Mouse (Mus musculus): ENCODE data around the gene Pdlim5. TPM values are rescaled to one million over a fixed set of nuclear protein-coding genes. Genes with fewer than 3 reads are reported as not detected.

The Pdlim5 gene
- total RNA-seq, 2 experiments from 2014 or later: 11.5 to 20.2 TPM

- no peak for ATAC-seq (replicated peaks; ENCODE audit: poor library complexity)
Measured at GRCm38 (mm10) chr3:142340701-142341100, 54.8 kb downstream of the Pdlim5 start.

GRCm38 (mm10) chr3:142339440-142340251, 55.9 kb downstream of the Pdlim5 start:
- ATAC-seq (replicated peaks; ENCODE audit: poor library complexity): no peak

GRCm38 (mm10) chr3:142338058-142338457, 57.4 kb downstream of the Pdlim5 start:
- ATAC-seq (replicated peaks; ENCODE audit: poor library complexity): no peak

GRCm38 (mm10) chr3:142334496-142334895, 61.0 kb downstream of the Pdlim5 start:
- no peak for ATAC-seq (replicated peaks; ENCODE audit: poor library complexity)

- no peak for ATAC-seq (replicated peaks; ENCODE audit: poor library complexity)
Measured at GRCm38 (mm10) chr3:142333458-142333857, 62.0 kb downstream of the Pdlim5 start.

- ATAC-seq (replicated peaks; ENCODE audit: poor library complexity): peak; percentile 71
Measured at GRCm38 (mm10) chr3:142332716-142333115, 62.8 kb downstream of the Pdlim5 start.

GRCm38 (mm10) chr3:142331872-142332554, 63.5 kb downstream of the Pdlim5 start:
- peak; percentile 51 for ATAC-seq (replicated peaks; ENCODE audit: poor library complexity)

GRCm38 (mm10) chr3:142330425-142330824, 65.1 kb downstream of the Pdlim5 start:
- no peak for ATAC-seq (replicated peaks; ENCODE audit: poor library complexity)

- no peak for ATAC-seq (replicated peaks; ENCODE audit: poor library complexity)
Measured at GRCm38 (mm10) chr3:142323592-142323991, 71.9 kb downstream of the Pdlim5 start.

GRCm38 (mm10) chr3:142321930-142322329, 73.6 kb downstream of the Pdlim5 start:
- no peak for ATAC-seq (replicated peaks; ENCODE audit: poor library complexity)

GRCm38 (mm10) chr3:142318147-142318546, 77.3 kb downstream of the Pdlim5 start:
- ATAC-seq (replicated peaks; ENCODE audit: poor library complexity): peak; percentile 76

- no peak for ATAC-seq (replicated peaks; ENCODE audit: poor library complexity)
Measured at GRCm38 (mm10) chr3:142316138-142316740, 79.3 kb downstream of the Pdlim5 start.

GRCm38 (mm10) chr3:142311075-142311474, 84.4 kb downstream of the Pdlim5 start:
- ATAC-seq (replicated peaks; ENCODE audit: poor library complexity): no peak

GRCm38 (mm10) chr3:142310446-142310845, 85.0 kb downstream of the Pdlim5 start:
- no peak for ATAC-seq (replicated peaks; ENCODE audit: poor library complexity)

GRCm38 (mm10) chr3:142295287-142295676, 100.2 kb downstream of the Pdlim5 start:
- peak; percentile 40 for ATAC-seq (replicated peaks; ENCODE audit: poor library complexity)

- ATAC-seq (replicated peaks; ENCODE audit: poor library complexity): peak; percentile 99
Measured at GRCm38 (mm10) chr3:142294616-142295286, 100.7 kb downstream of the Pdlim5 start.

- no peak for ATAC-seq (replicated peaks; ENCODE audit: poor library complexity)
Measured at GRCm38 (mm10) chr3:142293561-142293960, 101.9 kb downstream of the Pdlim5 start.

GRCm38 (mm10) chr3:142282706-142283105, 112.8 kb downstream of the Pdlim5 start:
- peak; percentile 83 for ATAC-seq (replicated peaks; ENCODE audit: poor library complexity)

- no peak for ATAC-seq (replicated peaks; ENCODE audit: poor library complexity)
Measured at GRCm38 (mm10) chr3:142281656-142282055, 113.8 kb downstream of the Pdlim5 start.

- ATAC-seq (replicated peaks; ENCODE audit: poor library complexity): peak; percentile 93
Measured at GRCm38 (mm10) chr3:142281093-142281445, 114.4 kb downstream of the Pdlim5 start.

- peak; percentile 32 for ATAC-seq (replicated peaks; ENCODE audit: poor library complexity)
Measured at GRCm38 (mm10) chr3:142280366-142281092, 115.0 kb downstream of the Pdlim5 start.
